Mouse (Mus musculus) brain, embryonic 14.5 days (tissue): ENCODE measurements around the gene Smim1. TPM values are rescaled to one million over a fixed set of nuclear protein-coding genes. Genes with fewer than 3 reads are reported as not detected.

ENCODE experiments used
- DNase-seq: peaks from one replicate; pipeline ENCODE4 v3.0.0-alpha.2; 2011; ENCODE audit warnings: low read depth
- CTCF ChIP-seq: fragments of 200-500 bp; IDR thresholded peaks from 2 replicates; pipeline ENCODE4 v1.5.1; 2012; ENCODE audit warnings: inconsistent platforms, mild to moderate bottlenecking, moderate library complexity, borderline replicate concordance; ENCODE audit not compliant: insufficient read depth, insufficient read length; ENCODE audit errors: extremely low read depth
- POLR2A ChIP-seq: fragments of 200-500 bp; IDR thresholded peaks from 2 replicates; pipeline ENCODE4 v1.6.1; 2012; ENCODE audit warnings: mild to moderate bottlenecking, inconsistent platforms, borderline replicate concordance; ENCODE audit not compliant: poor library complexity, insufficient read depth, insufficient read length, severe bottlenecking; ENCODE audit errors: extremely low read depth
- polyA plus RNA-seq: library from polyadenylated mRNA; depleted of rRNA; stranded (reverse); fragments of >200 nt; gene quantifications from 2 replicates; pipeline ENCODE4 v1.2.3, GENCODE M21; 2012

Gene Smim1
- polyA plus RNA-seq, 1 experiment: 8.4 TPM

GRCm38 (mm10) chr4:154042577-154042976, 16.5 kb upstream of the Smim1 start, which contains the start of gene Ccdc27:
Ccdc27 (minus strand) TSS chr4:154042677.
- DNase-seq: no peak
- TF ChIP-seq POLR2A (no peak), CTCF (no peak)

GRCm38 (mm10) chr4:154037123-154037522, 11.1 kb upstream of the Smim1 start:
- TF ChIP-seq CTCF: no peak
- no peak for TF ChIP-seq POLR2A
- no peak for DNase-seq

GRCm38 (mm10) chr4:154028646-154029045, 2.6 kb upstream of the Smim1 start:
- TF ChIP-seq POLR2A (no peak), CTCF (peak; percentile 36; the same call in 1 of the 2 replicates)
- DNase-seq: peak; percentile 8

GRCm38 (mm10) chr4:154028066-154028465, 2.0 kb upstream of the Smim1 start:
- DNase-seq: no peak
- TF ChIP-seq CTCF (no peak), POLR2A (no peak)

GRCm38 (mm10) chr4:154026441-154026761, 371 bp upstream of the Smim1 start:
- no peak for DNase-seq
- TF ChIP-seq POLR2A: no peak
- TF ChIP-seq CTCF: no peak

- TF ChIP-seq CTCF (no peak), POLR2A (no peak)
- DNase-seq: peak; percentile 15
These were observed 1.1 kb downstream of the Smim1 start for GRCm38 (mm10) chr4:154024729-154025521.

- TF ChIP-seq POLR2A (no peak), CTCF (no peak)
- DNase-seq: no peak
These were observed 2.1 kb downstream of the Smim1 start for GRCm38 (mm10) chr4:154023754-154024601.

- DNase-seq: no peak
- TF ChIP-seq POLR2A (no peak), CTCF (no peak)
These were observed 3.2 kb downstream of the Smim1 start for GRCm38 (mm10) chr4:154022844-154023243.

GRCm38 (mm10) chr4:154022407-154022806, 3.6 kb downstream of the Smim1 start:
- no peak for DNase-seq
- TF ChIP-seq CTCF: no peak
- TF ChIP-seq POLR2A: no peak

GRCm38 (mm10) chr4:154021432-154021831, 4.6 kb downstream of the Smim1 start:
- TF ChIP-seq CTCF: no peak
- no peak for TF ChIP-seq POLR2A
- no peak for DNase-seq

- TF ChIP-seq POLR2A (no peak), CTCF (peak; percentile 59)
- DNase-seq: peak; percentile 26
These were observed 6.5 kb downstream of the Smim1 start for GRCm38 (mm10) chr4:154019571-154019970.

- TF ChIP-seq CTCF (no peak), POLR2A (no peak)
These were observed 10.6 kb downstream of the Smim1 start for GRCm38 (mm10) chr4:154015476-154015875.

More at GRCm38 (mm10) chr4:154015476-154015875, 10.6 kb downstream of the Smim1 start:
- DNase-seq: no peak
